Mouse (Mus musculus) embryonic facial prominence, embryonic 11.5 days (tissue): Measurements from ENCODE around the gene Macrod1. TPM values are rescaled to one million over a fixed set of nuclear protein-coding genes. Genes with fewer than 3 reads are reported as not detected.
A peak's percentile ranks its signal among the peaks of the same experiment; 100 is the strongest.

Experiments used
- ATAC-seq: fragments of 200-750 bp; cut with Nextera tagmentation; replicated peaks from 2 replicates; pipeline ENCODE4 v1.8.0; 2017; ENCODE audit warnings: low read depth; ENCODE audit not compliant: insufficient number of reproducible peaks, low FRiP score, low TSS enrichment
- DNase-seq: peaks from one replicate; pipeline ENCODE4 v3.0.0-alpha.2; 2015; ENCODE audit warnings: low spot score
- H3K27ac ChIP-seq: fragments of 300-500 bp; sonication (generic); replicated peaks from 2 replicates; pipeline ENCODE4 v1.5.1; 2014; ENCODE audit warnings: mild to moderate bottlenecking, low read depth, low read length, control low read depth
- H3K27me3 ChIP-seq: fragments of 300-500 bp; sonication (generic); 2 replicates; pipeline ENCODE4 v1.6.1; 2014; ENCODE audit warnings: mild to moderate bottlenecking, low read length, moderate library complexity, mixed read lengths; ENCODE audit not compliant: control insufficient read depth, insufficient read depth
- H3K36me3 ChIP-seq: fragments of 300-500 bp; sonication (generic); replicated peaks from 2 replicates; pipeline ENCODE4 v1.6.1; 2014; ENCODE audit warnings: low read depth, mild to moderate bottlenecking, low read length, moderate library complexity, mixed read lengths; ENCODE audit not compliant: control insufficient read depth, insufficient read depth
- H3K4me1 ChIP-seq: fragments of 300-500 bp; sonication (generic); 2 replicates; pipeline ENCODE4 v1.6.1; 2014; ENCODE audit warnings: low read length, mixed read lengths; ENCODE audit not compliant: control insufficient read depth, insufficient read depth
- H3K4me2 ChIP-seq: fragments of 300-500 bp; sonication (generic); 2 replicates; pipeline ENCODE4 v1.6.1; 2014; ENCODE audit warnings: low read depth, mild to moderate bottlenecking, control low read depth, low read length, moderate library complexity
- H3K4me3 ChIP-seq: fragments of 300-500 bp; sonication (generic); 2 replicates; pipeline ENCODE4 v1.5.1; 2014; ENCODE audit warnings: low read depth, low read length, control low read depth
- H3K9ac ChIP-seq: fragments of 300-500 bp; sonication (generic); replicated peaks from 2 replicates; pipeline ENCODE4 v1.6.1; 2014; ENCODE audit warnings: mild to moderate bottlenecking, control low read depth, low read length
- H3K9me3 ChIP-seq: fragments of 300-500 bp; sonication (generic); replicated peaks from 2 replicates; pipeline ENCODE4 v1.6.1; 2016; ENCODE audit warnings: mild to moderate bottlenecking, low read length, inconsistent platforms, mixed read lengths; ENCODE audit not compliant: control insufficient read depth
- WGBS: fragments of 180-500 bp; shearing (Covaris S2); extraction: QIAGEN DNeasy Blood & Tissue Kit; methylation state at CpG from one replicate; pipeline ENCODE4 v1.1.7; 2014; 5-methylcytosine and 5-hydroxymethylcytosine counted together
- polyA plus RNA-seq: library from polyadenylated mRNA; unstranded; fragments of >200 nt; fragmentation: Nextera tagmentation; extraction: Ambion mirVana; gene quantifications from 2 replicates; pipeline ENCODE4 v1.2.1, GENCODE M21; 2014

Gene Macrod1
- polyA plus RNA-seq, 1 experiment from 2014 or later: 6.9 TPM

DNA sequence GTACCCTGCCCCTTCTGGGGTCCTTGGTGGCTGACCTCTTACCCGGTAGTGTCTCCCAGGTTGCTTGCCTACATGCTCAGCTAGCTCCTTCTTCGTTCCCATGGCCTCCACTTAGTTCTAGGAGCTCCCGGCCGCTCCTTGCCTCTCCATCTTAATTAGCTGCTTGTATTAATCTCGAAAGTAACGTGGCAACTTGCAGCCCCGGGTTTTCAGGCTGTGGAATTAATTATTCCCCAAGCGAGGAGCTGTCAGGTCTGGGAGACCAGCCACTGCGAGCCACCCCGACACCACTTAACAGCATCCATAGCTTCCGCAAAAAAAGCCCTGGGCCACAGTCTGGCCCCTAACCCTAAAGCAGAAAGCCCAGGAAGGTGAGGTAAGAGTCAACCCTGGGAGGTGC, 126.8 kb downstream of the Macrod1 start:
- Histone ChIP-seq H3K9ac (no peak overlapping the region), H3K27me3 (0 out of 2 replicates have a peak, but pooled peaks cover 2% of the 10 kb centered on the region), H3K9me3 (no peaks in the 10 kb centered on the region), H3K4me2 (no peak overlapping the region), H3K36me3 (no peaks in the 10 kb centered on the region), H3K27ac (no peak overlapping the region), H3K4me3 (no peak overlapping the region), H3K4me1 (peaks cover 17% of the 10 kb centered on the region)
- 53% methylated on average over 11 of the region's 11 CpGs for WGBS
- no peak for ATAC-seq
- DNase-seq: no peak

GRCm38 (mm10) chr19:7185059-7185458, 128.4 kb downstream of the Macrod1 start:
- 29% methylated on average over 4 of the region's 4 CpGs for WGBS
- no peak overlapping the region for H3K4me3 ChIP-seq
- no peaks in the 10 kb centered on the region for H3K9me3 ChIP-seq
- DNase-seq: no peak
- H3K27ac ChIP-seq: no peak overlapping the region
- no peak for ATAC-seq
- H3K9ac ChIP-seq: no peak overlapping the region
- no peak overlapping the region for H3K4me2 ChIP-seq
- H3K27me3 ChIP-seq: 0 out of 2 replicates have a peak, but pooled peaks cover 2% of the 10 kb centered on the region
- peaks cover 17% of the 10 kb centered on the region for H3K4me1 ChIP-seq
- no peaks in the 10 kb centered on the region for H3K36me3 ChIP-seq

DNA sequence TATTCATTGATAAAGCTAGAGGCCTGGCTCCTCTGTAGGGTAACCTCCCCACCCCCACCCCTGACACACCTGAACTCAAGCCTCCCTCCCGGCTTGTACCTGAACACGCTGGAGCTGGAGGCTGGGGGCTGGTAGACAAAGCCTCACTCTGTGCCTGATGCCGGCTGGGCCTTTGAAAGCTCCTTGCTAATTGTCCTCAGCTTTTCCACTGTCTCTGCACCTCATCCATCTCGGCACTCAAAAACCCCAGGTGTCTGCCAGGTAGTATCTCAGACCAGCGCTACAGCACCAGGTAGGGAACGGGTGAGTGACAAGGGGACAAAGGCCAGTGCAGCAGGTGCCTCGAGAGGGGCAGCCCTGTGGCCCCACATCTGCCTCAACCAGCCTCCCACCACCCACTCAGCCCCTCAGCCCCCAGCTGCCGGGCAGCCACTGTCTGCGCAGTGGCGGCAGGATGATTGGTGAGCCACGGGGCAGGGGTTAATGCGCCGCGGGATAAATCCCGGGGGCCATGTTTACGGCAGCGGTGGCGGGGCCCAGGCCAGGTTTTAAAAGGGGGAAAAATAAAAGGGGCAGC, 129.2 kb downstream of the Macrod1 start:
- DNase-seq: no peak
- Histone ChIP-seq H3K4me2 (peak overlapping the region; percentile 19; the same call in 1 of the 2 replicates), H3K9me3 (no peaks in the 10 kb centered on the region), H3K4me1 (peaks cover 17% of the 10 kb centered on the region), H3K4me3 (no peak overlapping the region), H3K27ac (no peak overlapping the region), H3K9ac (peak overlapping the region; percentile 32; the same call in 1 of the 2 replicates), H3K27me3 (0 out of 2 replicates have a peak, but pooled peaks cover 2% of the 10 kb centered on the region), H3K36me3 (no peaks in the 10 kb centered on the region)
- 0 out of 2 replicates have a peak, but pooled peaks have one; percentile 9 for ATAC-seq
- 4% methylated on average over 18 of the region's 18 CpGs for WGBS

- 0 out of 2 replicates have a peak, but pooled peaks cover 2% of the 10 kb centered on the region for H3K27me3 ChIP-seq
- no peak overlapping the region for H3K4me2 ChIP-seq
- ATAC-seq (no peak), DNase-seq (no peak)
- no peaks in the 10 kb centered on the region for H3K36me3 ChIP-seq
- no peak overlapping the region for H3K4me3 ChIP-seq
- H3K27ac ChIP-seq: no peak overlapping the region
- 55% methylated on average over 5 of the region's 5 CpGs for WGBS
- H3K9ac ChIP-seq: no peak overlapping the region
- no peaks in the 10 kb centered on the region for H3K9me3 ChIP-seq
- peaks cover 15% of the 10 kb centered on the region for H3K4me1 ChIP-seq
Measured at GRCm38 (mm10) chr19:7187157-7187556, 130.5 kb downstream of the Macrod1 start.

GRCm38 (mm10) chr19:7189026-7189425, 132.4 kb downstream of the Macrod1 start:
- Histone ChIP-seq H3K4me2 (no peak overlapping the region), H3K4me3 (no peak overlapping the region), H3K27me3 (0 out of 2 replicates have a peak, but pooled peaks cover 2% of the 10 kb centered on the region), H3K9me3 (no peaks in the 10 kb centered on the region), H3K4me1 (peaks cover 9% of the 10 kb centered on the region), H3K27ac (no peak overlapping the region), H3K9ac (no peak overlapping the region), H3K36me3 (no peaks in the 10 kb centered on the region)
- WGBS: 73% methylated on average over 4 of the region's 4 CpGs
- ATAC-seq (no peak), DNase-seq (no peak)

DNA sequence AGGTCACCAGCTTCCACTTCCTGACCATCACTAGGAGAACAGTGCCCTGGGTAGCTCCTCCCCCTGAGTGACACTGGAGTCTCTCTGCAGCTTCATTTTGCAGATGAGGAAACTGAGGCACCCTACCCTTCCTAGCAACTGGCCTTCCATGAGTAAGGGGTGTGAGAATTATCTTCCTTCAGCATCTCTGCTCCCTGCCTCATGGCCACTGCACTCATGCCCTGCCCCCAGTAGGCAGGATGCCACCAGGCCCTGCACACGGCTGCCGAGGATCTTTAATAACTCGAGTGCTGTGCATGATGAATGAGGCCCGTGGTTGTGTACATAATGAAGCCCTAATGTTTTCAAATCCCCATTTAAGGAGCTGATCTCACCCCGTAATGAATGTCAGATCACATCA, 134.4 kb downstream of the Macrod1 start:
- ATAC-seq (no peak), DNase-seq (no peak)
- Histone ChIP-seq H3K9me3 (no peaks in the 10 kb centered on the region), H3K9ac (no peak overlapping the region), H3K4me2 (no peak overlapping the region), H3K4me1 (peaks cover under 1% of the 10 kb centered on the region; the same call in 1 of the 2 replicates), H3K27ac (no peak overlapping the region), H3K36me3 (no peaks in the 10 kb centered on the region), H3K4me3 (no peak overlapping the region), H3K27me3 (0 out of 2 replicates have a peak, but pooled peaks cover under 1% of the 10 kb centered on the region)
- 63% methylated on average over 5 of the region's 5 CpGs for WGBS

GRCm38 (mm10) chr19:7191639-7192038, 135.0 kb downstream of the Macrod1 start:
- no peak overlapping the region for H3K4me2 ChIP-seq
- no peaks in the 10 kb centered on the region for H3K4me1 ChIP-seq
- ATAC-seq (0 out of 2 replicates have a peak, but pooled peaks have one; percentile 16), DNase-seq (no peak)
- H3K36me3 ChIP-seq: no peaks in the 10 kb centered on the region
- WGBS: 42% methylated on average over 6 of the region's 6 CpGs
- no peaks in the 10 kb centered on the region for H3K9me3 ChIP-seq
- no peak overlapping the region for H3K4me3 ChIP-seq
- no peaks in the 10 kb centered on the region for H3K27me3 ChIP-seq
- no peak overlapping the region for H3K27ac ChIP-seq
- H3K9ac ChIP-seq: no peak overlapping the region

GRCm38 (mm10) chr19:7192561-7192967, 136.0 kb downstream of the Macrod1 start:
- H3K27me3 ChIP-seq: no peaks in the 10 kb centered on the region
- no peak for ATAC-seq
- no peak for DNase-seq
- H3K4me3 ChIP-seq: no peak overlapping the region
- H3K4me1 ChIP-seq: no peaks in the 10 kb centered on the region
- H3K9ac ChIP-seq: no peak overlapping the region
- WGBS: 60% methylated on average over 2 of the region's 2 CpGs
- H3K4me2 ChIP-seq: no peak overlapping the region
- no peaks in the 10 kb centered on the region for H3K36me3 ChIP-seq
- no peak overlapping the region for H3K27ac ChIP-seq
- H3K9me3 ChIP-seq: no peaks in the 10 kb centered on the region
